Mouse (Mus musculus): Measurements from ENCODE around the gene Endod1. TPM values are rescaled to one million over a fixed set of nuclear protein-coding genes. Genes with fewer than 3 reads are reported as not detected.

Gene Endod1
- polyA plus RNA-seq, 1 experiment, result 123 TPM

- H3K4me3 ChIP-seq (replicated peaks; ENCODE audit: insufficient read depth, low read depth, low read length), result no peak overlapping the region
- peaks cover 4% of the 10 kb centered on the region for H3K4me1 ChIP-seq (ENCODE audit: control insufficient read depth, insufficient read depth, low read length)
- 57% methylated on average over 4 of the region's 4 CpGs for WGBS
- no peak overlapping the region for H3K27ac ChIP-seq (ENCODE audit: insufficient read depth, low read length)
- no peaks in the 10 kb centered on the region for H3K27me3 ChIP-seq (ENCODE audit: control insufficient read depth, insufficient read depth, low read length)
- DNase-seq, result peak; percentile 64 to 77
- TF ChIP-seq POLR2A (IDR thresholded peaks at IDR 0.05; ENCODE audit: borderline replicate concordance, insufficient read depth, low read length) (no peak), CTCF (IDR thresholded peaks at IDR 0.05; ENCODE audit: borderline replicate concordance, insufficient read depth, low read depth, low read length) (peak; percentile 94)
These were observed 39.2 kb downstream of the Endod1 start for GRCm38 (mm10) chr9:14342041-14342668.

- DNase-seq, result no peak
- Histone ChIP-seq H3K27ac (ENCODE audit: insufficient read depth, low read length) (no peak overlapping the region), H3K4me3 (replicated peaks; ENCODE audit: insufficient read depth, low read depth, low read length) (no peak overlapping the region), H3K4me1 (ENCODE audit: control insufficient read depth, insufficient read depth, low read length) (peaks cover 21% of the 10 kb centered on the region), H3K27me3 (ENCODE audit: control insufficient read depth, insufficient read depth, low read length) (no peaks in the 10 kb centered on the region)
- TF ChIP-seq CTCF (IDR thresholded peaks at IDR 0.05; ENCODE audit: borderline replicate concordance, insufficient read depth, low read depth, low read length) (no peak), POLR2A (IDR thresholded peaks at IDR 0.05; ENCODE audit: borderline replicate concordance, insufficient read depth, low read length) (no peak)
- 84% methylated on average over 3 of the region's 3 CpGs for WGBS
These were observed 42.6 kb downstream of the Endod1 start for GRCm38 (mm10) chr9:14338701-14339100.

- 8% methylated on average over 3 of the region's 3 CpGs for WGBS
- TF ChIP-seq POLR2A (IDR thresholded peaks at IDR 0.05; ENCODE audit: borderline replicate concordance, insufficient read depth, low read length) (no peak), CTCF (IDR thresholded peaks at IDR 0.05; ENCODE audit: borderline replicate concordance, insufficient read depth, low read depth, low read length) (no peak)
- H3K27me3 ChIP-seq (ENCODE audit: control insufficient read depth, insufficient read depth, low read length), result no peaks in the 10 kb centered on the region
- H3K4me3 ChIP-seq (replicated peaks; ENCODE audit: insufficient read depth, low read depth, low read length), result no peak overlapping the region
- H3K27ac ChIP-seq (ENCODE audit: insufficient read depth, low read length), result peak overlapping the region; percentile 6; the same call in 1 of the 2 replicates
- peaks cover 21% of the 10 kb centered on the region for H3K4me1 ChIP-seq (ENCODE audit: control insufficient read depth, insufficient read depth, low read length)
- peak; percentile 61 to 80 for DNase-seq
These were observed 44.4 kb downstream of the Endod1 start for GRCm38 (mm10) chr9:14336901-14337300.

GRCm38 (mm10) chr9:14335829-14336228, 45.5 kb downstream of the Endod1 start:
- Histone ChIP-seq H3K27ac (ENCODE audit: insufficient read depth, low read length) (no peak overlapping the region), H3K4me3 (replicated peaks; ENCODE audit: insufficient read depth, low read depth, low read length) (no peak overlapping the region), H3K27me3 (ENCODE audit: control insufficient read depth, insufficient read depth, low read length) (no peaks in the 10 kb centered on the region), H3K4me1 (ENCODE audit: control insufficient read depth, insufficient read depth, low read length) (peaks cover 21% of the 10 kb centered on the region)
- WGBS, result 84% methylated on average over 4 of the region's 4 CpGs
- TF ChIP-seq CTCF (IDR thresholded peaks at IDR 0.05; ENCODE audit: borderline replicate concordance, insufficient read depth, low read depth, low read length) (no peak), POLR2A (IDR thresholded peaks at IDR 0.05; ENCODE audit: borderline replicate concordance, insufficient read depth, low read length) (no peak)
- DNase-seq, result no peak

- H3K27me3 ChIP-seq (ENCODE audit: control insufficient read depth, insufficient read depth, low read length), result no peaks in the 10 kb centered on the region
- WGBS, result 100% methylated on average over 1 of the region's 1 CpGs
- no peak overlapping the region for H3K4me3 ChIP-seq (replicated peaks; ENCODE audit: insufficient read depth, low read depth, low read length)
- DNase-seq, result no peak
- H3K4me1 ChIP-seq (ENCODE audit: control insufficient read depth, insufficient read depth, low read length), result no peaks in the 10 kb centered on the region
- H3K27ac ChIP-seq (ENCODE audit: insufficient read depth, low read length), result no peak overlapping the region
- TF ChIP-seq POLR2A (IDR thresholded peaks at IDR 0.05; ENCODE audit: borderline replicate concordance, insufficient read depth, low read length), result no peak
- no peak for TF ChIP-seq CTCF (IDR thresholded peaks at IDR 0.05; ENCODE audit: borderline replicate concordance, insufficient read depth, low read depth, low read length)
These were observed 64.7 kb downstream of the Endod1 start for GRCm38 (mm10) chr9:14316618-14317017.

GRCm38 (mm10) chr9:14314477-14314876, 66.8 kb downstream of the Endod1 start:
- Histone ChIP-seq H3K4me1 (ENCODE audit: control insufficient read depth, insufficient read depth, low read length) (no peaks in the 10 kb centered on the region), H3K27me3 (ENCODE audit: control insufficient read depth, insufficient read depth, low read length) (no peaks in the 10 kb centered on the region)

GRCm38 (mm10) chr9:14313968-14314367, 67.3 kb downstream of the Endod1 start:
- Histone ChIP-seq H3K27me3 (ENCODE audit: control insufficient read depth, insufficient read depth, low read length) (no peaks in the 10 kb centered on the region), H3K4me1 (ENCODE audit: control insufficient read depth, insufficient read depth, low read length) (no peaks in the 10 kb centered on the region), H3K27ac (ENCODE audit: insufficient read depth, low read length) (no peak overlapping the region), H3K4me3 (replicated peaks; ENCODE audit: insufficient read depth, low read depth, low read length) (no peak overlapping the region)
- no peak for TF ChIP-seq CTCF (IDR thresholded peaks at IDR 0.05; ENCODE audit: borderline replicate concordance, insufficient read depth, low read depth, low read length)
- no peak for DNase-seq
- 64% methylated on average over 3 of the region's 3 CpGs for WGBS

More at GRCm38 (mm10) chr9:14314477-14314876, 66.8 kb downstream of the Endod1 start:
- no peak for TF ChIP-seq POLR2A (IDR thresholded peaks at IDR 0.05; ENCODE audit: borderline replicate concordance, insufficient read depth, low read length)
- no peak for TF ChIP-seq CTCF (IDR thresholded peaks at IDR 0.05; ENCODE audit: borderline replicate concordance, insufficient read depth, low read depth, low read length)
- WGBS, result 28% methylated on average over 7 of the region's 7 CpGs
- Histone ChIP-seq H3K27ac (ENCODE audit: insufficient read depth, low read length) (no peak overlapping the region), H3K4me3 (replicated peaks; ENCODE audit: insufficient read depth, low read depth, low read length) (no peak overlapping the region)
- no peak for DNase-seq

- Histone ChIP-seq H3K4me3 (replicated peaks; ENCODE audit: insufficient read depth, low read depth, low read length) (no peak overlapping the region), H3K4me1 (ENCODE audit: control insufficient read depth, insufficient read depth, low read length) (no peaks in the 10 kb centered on the region), H3K27me3 (ENCODE audit: control insufficient read depth, insufficient read depth, low read length) (no peaks in the 10 kb centered on the region), H3K27ac (ENCODE audit: insufficient read depth, low read length) (no peak overlapping the region)
- DNase-seq, result no peak
- WGBS, result 87% methylated on average over 3 of the region's 3 CpGs
- TF ChIP-seq POLR2A (IDR thresholded peaks at IDR 0.05; ENCODE audit: borderline replicate concordance, insufficient read depth, low read length) (no peak), CTCF (IDR thresholded peaks at IDR 0.05; ENCODE audit: borderline replicate concordance, insufficient read depth, low read depth, low read length) (no peak)
These were observed 74.0 kb downstream of the Endod1 start for GRCm38 (mm10) chr9:14307341-14307740.
